Mouse (Mus musculus) left cerebral cortex, postnatal 10 days (tissue): ENCODE measurements around the gene Nt5c. TPM values are rescaled to one million over a fixed set of nuclear protein-coding genes. Genes with fewer than 3 reads are reported as not detected.
"Not testable (repeated sequence)": the region's sequence is repeated elsewhere in the genome, so short reads cannot be mapped to it uniquely, and the experiment has no call there.

Experiments used
- DNase-seq, 2 experiments: peaks; one replicate each; pipeline ENCODE4 v3.0.0; 2021 to 2022; ENCODE audit warnings: low spot score in 2 of 2, mixed read lengths in 1 of 2; ENCODE audit errors: extremely low spot score in 1 of 2
- intact Hi-C: fragments of 180-260 bp; cut with DNase I; formaldehyde crosslinking; loops from one replicate; pipeline ENCODE4 v1.15.1; 2025
- total RNA-seq, 2 experiments: library from RNA; stranded (reverse); gene quantifications; 2 replicates each; pipeline ENCODE4 v1.2.3; 2021

Nt5c gene
- 10 to 100 TPM; 78.6 to 80.8 TPM for total RNA-seq

DNA sequence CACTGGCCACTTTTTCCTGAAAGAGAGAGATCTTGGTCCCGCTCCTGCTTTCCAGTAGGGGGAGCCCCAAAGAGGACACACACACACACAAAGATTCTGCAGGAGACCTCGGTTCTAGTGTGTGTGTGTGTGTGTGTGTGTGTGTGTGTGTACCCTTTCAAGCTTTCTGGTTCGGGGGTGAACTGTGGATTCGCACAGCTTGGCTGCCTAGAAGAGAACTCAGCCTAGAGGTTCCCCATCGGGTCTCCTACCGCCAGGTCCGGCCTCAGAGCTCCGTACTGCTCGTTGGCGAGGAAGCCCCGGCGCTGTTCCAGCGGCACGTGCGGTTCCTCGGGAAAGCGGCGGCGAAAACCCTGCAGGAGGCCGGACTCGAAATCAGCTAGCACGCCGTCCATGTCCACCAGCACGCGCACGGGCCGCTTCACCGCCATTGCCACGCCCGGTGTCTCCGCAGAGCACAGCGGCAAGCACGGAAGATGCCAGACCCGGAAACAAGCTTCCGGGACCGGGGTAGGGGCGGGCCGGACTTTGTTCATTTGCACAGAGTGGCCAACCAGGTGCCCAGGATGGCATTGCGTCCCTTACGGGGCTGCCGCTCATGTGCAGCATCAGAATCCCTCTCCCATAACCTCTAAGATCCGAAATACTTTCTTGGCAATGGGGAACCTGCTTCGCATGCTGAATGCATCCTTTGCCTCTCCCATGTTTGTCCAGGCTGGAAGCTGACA is at the start of gene Nt5c:
Nt5c (minus strand) TSS at position 507 of the 728 bp plus-strand sequence.
- intact Hi-C loops, result loop anchor here (5.0 kb wide), 1 partner anchor 321 kb away; the partner anchor contains the start of genes Caskin2 and Tsen54
- DNase-seq, result peak; percentile 84 to 89

DNA sequence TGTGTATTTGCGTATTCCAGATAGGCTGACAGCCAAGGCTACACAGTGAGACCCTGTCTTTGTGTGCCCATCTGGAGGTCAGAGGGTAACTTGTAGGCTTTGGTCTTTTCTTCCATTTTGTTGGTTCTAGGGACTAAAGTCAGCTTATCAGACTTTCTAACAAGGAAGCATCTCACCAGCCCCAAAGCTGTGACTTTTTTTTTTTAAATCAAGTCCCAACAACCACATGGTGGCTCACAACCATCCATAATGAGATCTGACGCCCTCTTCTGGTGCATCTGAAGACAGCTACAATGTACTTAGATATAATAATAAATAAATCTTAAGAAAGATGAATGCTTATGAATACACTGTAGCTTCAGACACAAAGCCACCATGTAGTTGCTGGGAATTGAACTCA is 46.4 kb upstream of the Nt5c start:
- intact Hi-C loops, result no loop called here
- DNase-seq, result no peak

DNA sequence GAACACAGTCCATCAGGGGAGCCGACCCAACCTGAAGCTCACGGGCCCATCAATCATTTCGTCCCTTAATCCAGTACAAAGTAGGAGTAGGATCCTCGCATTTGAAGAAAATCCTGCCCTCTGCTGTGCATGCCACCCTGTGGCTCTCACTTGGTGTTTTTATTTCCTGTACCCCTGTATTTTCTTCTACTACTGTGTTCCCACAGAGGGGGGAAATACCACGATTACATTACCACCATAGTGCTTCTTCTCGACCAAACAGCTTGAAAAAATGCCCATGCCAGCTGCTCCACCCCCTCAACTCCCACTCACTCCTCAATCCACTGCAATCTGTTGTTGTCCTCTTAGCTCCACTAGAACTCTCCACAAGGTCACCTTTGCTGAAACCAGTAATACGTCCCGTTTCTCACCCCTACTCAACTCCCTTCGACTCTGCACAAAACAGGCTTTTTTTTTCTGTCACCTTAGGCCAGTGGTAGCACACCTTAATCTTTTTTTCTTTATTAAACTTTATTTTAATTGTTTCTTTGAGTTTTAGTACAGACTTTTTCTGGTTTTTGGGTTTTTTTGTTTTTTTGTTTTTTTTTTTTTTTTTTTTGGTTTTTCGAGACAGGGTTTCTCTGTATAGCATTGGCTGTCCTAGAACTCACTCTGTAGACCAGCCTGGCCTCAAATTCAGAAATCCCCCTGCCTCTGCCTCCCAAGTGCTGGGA is 45.4 kb upstream of the Nt5c start:
- no peak for DNase-seq
- intact Hi-C loops, result no loop called here

DNA sequence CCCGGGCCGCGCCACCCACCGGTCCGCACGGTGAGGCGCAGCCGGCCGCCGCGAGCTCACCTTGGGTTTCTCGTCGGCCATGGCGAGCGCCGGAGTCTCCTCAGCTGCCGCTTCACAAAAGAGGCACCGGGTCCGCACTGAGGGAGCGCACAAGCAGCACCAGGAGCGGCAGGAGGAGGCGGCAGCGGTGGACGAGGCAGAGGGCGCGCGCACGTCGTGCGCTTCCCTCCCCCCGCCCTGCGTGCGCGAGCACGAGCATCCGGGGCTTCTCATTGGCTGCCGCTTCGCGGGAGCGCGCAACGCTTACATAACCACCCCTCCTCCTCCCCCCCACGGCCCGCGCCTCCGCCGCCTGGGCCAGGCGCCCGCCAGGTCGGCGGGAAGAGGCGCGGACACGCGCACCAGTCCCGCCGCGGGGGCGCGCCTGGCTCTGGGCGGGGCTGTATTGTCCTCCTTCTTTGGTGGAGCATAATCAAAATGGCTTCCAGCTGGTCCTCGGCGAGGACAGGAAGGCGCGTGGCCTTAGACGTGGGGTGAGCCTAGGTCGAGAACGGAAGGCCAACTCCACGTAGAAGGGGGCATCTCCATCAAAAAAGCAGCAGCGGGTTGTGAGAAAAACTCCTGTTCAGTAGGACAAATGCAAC is 44.5 kb upstream of the Nt5c start, which contains the start of gene Sumo2:
Sumo2 (minus strand) TSS at position 239 of the 644 bp plus-strand sequence.
- DNase-seq, result peak; percentile 95 to 99
- intact Hi-C loops, result no loop called here

DNA sequence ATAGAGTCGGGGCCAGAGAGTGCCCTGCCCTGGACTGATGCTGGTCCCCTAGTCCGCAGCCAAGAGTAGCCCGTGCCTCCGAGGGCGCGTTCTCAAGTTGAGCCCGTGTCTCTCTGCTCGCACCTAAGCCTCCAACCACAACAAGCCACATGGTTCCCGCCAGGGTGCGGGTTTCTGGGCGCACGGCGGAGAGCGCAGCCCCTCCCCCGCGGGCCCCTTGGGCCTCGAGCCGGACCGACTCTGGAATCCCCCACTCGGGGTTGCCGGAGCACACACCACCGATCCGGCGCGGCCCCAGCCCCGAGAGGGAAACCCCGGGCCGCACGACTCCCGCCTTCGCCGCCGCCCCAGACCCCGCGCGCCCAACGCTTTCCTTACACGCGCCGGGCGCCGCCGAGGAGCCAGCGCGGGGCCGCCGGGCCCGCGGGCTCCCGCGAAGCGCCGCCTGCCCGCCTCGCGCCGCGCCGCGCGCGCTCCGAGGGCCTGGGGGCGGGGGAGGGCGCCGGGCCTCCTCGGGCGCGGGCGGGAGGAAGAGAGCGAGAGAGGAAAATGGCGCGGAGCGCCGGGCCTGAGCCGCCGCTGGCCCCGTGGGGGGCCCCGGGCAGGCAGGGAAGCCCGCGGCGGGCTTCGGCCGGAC is 43.9 kb upstream of the Nt5c start:
- peak in 1 of 2 experiments; percentile 87 for DNase-seq
- intact Hi-C loops, result no loop called here

DNA sequence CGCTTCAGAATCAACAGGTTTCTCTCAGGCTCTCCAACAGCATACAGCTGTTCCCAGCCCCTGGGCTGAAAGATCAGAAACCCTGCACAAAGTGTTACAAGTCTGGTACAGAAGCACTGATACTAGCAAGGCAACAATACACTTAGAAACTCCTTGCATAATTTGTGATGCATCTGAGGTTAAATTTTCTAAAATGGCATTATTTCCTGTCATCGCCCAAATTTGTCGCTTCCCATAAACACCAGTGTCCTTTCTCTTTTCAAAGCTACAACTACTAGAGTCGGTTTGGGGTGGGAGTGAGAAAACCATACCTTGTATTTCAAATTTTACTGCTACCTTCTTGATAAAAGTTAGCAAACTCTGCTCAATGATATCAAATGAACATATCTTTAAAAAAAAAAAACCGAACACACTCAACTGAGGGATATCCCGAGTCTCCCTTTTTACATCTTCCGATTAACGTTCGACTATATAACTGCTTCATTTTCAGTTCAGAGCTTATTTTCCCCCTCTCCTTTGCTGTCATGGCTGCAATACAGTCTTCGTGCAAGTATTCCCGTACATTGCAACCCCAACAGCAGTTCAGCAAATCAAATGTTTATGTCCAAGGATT is 43.2 kb upstream of the Nt5c start:
- intact Hi-C loops, result no loop called here
- DNase-seq, result no peak

DNA sequence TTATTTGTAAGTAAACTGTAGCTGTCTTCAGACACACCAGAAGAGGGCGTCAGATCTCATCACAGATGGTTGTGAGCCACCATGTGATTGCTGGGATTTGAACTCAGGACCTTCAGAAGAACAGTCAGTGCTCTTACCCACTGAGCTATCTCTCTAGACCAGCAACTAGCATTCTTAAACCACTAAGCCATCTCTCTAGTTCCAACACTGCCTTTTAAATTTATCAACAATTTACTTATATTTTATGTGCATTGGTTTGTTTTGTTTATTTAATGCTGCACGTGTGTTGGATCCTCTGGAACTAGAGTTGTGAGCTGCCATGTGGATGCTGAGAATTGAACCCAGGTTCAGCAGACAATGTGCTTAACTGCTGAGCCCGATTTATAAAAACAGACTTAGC is 34.8 kb upstream of the Nt5c start:
- not testable (repeated sequence) for DNase-seq

DNA sequence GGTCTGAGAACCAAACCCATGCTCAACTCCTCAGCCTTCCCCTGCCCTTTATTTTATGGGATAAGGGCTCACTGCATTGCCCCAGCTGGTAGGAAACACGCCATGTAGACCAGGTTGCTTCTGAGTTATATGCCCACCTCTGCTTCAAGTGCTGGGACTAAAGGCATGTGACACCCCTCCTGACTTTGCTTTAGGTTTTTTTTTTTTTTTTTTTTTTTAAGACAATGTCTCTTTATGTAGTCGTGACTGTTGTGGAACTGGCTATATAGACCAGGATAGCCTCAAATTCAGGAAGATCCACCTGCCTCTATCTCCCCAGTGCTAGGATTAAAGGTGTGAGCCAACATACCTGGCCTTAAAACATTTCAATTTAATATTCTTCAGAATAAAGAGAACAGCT is 31.0 kb upstream of the Nt5c start:
- DNase-seq, result no peak
- intact Hi-C loops, result no loop called here

More for the DNA sequence above, 34.8 kb upstream of the Nt5c start:
- intact Hi-C loops, result not testable (repeated sequence)

DNA sequence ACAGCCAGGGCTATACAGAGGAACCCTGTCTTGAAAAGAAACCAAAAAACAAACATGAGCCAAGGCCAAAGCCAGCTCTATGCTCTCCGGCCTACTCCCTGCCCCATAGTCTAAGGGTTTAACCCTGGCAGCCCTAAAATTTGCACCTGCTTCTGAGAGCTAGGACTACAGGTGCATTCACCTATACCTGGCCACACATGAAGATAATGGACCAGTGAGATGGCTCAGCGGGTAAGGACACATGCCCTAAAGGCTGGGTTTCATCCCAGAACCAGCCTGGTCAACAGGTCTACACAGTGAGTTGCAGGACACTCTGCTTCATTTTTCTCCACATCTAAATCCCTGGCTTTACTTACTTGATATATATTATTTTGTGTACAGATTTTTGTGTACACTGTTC is 30.6 kb upstream of the Nt5c start:
- DNase-seq, result no peak
- intact Hi-C loops, result no loop called here

DNA sequence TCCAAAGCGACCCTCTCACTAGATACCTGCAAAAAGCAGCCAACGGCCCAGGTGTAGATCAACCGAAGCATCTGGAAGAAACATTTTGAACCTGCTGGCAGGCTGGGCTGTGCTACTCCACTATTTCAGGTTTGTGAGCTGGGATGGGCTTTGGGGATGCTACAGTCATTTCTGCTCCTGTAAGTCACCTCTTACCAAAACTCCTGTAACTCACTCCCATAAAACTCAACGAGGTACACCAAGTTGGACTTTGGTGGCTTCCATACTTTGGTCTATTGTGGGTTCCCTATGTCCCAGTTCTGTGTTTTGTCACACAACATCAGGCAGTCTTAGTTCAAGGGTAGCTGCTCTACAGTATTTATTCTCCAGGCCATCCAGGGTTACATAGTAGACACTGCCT is 29.4 kb upstream of the Nt5c start:
- DNase-seq, result no peak
- intact Hi-C loops, result no loop called here

DNA sequence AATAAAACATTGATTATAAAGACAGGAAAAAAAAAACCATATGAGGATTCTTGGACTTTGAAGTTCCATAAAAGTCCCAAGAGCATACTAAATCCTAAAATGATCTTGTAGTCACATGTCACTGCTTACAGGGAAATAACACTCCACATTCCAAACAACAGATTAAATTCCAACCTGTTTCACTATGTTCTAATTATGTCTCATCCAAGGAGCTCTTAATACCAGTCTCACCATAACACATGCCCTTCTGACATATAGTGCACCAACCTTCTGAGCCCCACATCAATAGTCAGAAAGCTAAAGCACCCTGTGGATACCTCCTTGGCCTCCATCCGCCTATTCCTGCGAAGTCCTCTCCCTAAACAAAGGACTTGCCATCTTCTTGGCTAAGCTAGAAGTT is 28.6 kb upstream of the Nt5c start:
- DNase-seq, result no peak
- intact Hi-C loops, result no loop called here

DNA sequence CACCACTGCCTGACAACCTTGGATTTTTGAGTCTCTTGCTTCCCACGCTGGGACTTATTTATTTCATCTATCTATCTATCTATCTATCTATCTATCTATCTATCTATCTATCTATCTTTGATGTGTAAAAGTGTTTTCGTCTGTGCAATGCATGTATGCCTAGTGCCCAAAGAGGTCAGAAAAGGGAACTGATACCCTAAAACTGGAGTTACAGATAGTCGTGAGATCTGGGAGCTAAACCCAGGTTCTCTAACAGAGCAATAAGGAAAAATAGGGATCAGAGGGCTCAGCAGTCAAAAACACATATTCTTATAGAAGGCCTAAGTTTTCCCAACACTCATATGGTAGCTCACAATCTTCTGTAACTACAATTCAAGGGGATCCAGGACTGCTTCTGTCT is 27.9 kb upstream of the Nt5c start:
- intact Hi-C loops, result no loop called here
- DNase-seq, result no peak

DNA sequence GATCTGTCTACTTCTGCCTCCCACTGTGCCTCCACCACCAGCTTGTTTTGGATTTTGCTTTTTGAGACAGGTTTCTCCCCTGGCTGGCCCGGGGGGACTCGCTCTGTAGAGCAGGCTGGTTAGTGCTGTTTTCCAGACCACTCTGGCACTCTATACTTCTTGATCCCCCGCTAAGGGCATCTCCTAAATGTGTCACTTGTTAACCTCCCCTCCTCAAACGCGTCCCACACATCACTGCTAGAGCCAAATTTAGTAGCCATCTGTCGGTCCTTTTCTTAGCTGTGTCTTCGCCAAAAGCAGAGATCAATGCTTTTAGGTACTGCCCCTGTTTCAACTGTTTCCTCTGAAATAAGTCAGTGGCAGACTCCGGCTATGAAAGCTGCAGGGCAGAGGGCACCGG is 27.0 kb upstream of the Nt5c start:
- DNase-seq, result no peak
- intact Hi-C loops, result no loop called here

DNA sequence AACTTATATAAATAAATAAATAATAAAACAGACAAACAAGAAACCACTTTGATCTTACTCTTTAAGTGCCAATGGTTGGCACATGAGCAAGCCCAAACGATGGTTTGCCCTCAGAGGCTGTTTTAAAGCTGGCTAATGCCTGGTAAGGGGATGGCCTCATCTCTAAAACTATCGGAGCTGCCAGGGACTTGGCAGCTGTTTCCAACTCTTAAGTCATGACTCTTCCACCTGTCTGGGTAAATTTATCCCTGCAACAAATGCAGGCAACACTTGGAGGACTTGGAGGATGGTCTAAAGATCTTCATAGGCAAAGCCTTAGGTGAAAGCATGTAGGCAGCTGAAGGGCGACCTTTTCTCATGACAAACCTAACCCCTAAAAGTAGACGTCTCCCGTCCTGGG is 25.3 kb upstream of the Nt5c start:
- intact Hi-C loops, result no loop called here
- DNase-seq, result no peak

DNA sequence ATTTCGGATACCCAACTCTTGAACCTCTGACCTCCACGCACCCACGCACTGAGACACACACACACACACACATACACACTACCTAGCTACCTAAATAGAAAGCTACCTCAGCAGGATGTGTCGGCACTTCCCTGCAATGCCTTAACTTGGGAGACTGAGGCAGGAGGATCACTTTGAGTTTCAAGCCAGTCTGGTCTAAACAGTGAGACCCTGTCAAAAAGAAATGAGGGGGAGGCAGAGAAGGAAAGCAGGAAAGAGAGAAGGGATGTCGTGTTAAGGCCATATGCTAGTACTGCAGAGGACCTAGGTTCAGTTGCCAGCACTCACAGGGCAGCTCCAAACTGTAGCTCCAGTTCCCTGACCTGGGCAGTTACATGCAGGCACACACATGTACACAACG is 23.4 kb upstream of the Nt5c start:
- intact Hi-C loops, result no loop called here
- DNase-seq, result no peak

DNA sequence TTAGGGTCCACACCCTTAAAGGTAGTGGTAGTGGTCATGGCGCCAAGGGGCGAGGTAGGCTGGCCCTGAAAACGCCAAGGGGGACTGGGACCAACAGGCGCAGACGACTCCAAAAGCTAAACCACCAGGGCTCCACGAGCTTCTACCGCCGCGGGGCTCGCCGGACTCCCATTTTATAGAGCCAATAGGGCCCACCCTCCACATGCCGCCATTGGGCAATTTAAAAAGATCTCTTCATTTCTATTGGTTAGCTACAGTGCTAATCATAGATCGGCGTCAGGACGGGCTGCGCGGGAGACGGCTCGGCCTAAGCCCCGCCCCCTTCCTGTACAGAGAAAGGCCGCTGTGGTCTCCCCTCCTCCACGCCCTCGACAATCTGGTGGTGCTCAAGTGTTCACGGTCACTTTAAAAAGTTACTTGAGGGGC is 22.6 kb upstream of the Nt5c start, which contains the start of gene Jpt1:
Jpt1 (minus strand) TSS at position 150 of the 426 bp plus-strand sequence.
- intact Hi-C loops, result no loop called here

DNA sequence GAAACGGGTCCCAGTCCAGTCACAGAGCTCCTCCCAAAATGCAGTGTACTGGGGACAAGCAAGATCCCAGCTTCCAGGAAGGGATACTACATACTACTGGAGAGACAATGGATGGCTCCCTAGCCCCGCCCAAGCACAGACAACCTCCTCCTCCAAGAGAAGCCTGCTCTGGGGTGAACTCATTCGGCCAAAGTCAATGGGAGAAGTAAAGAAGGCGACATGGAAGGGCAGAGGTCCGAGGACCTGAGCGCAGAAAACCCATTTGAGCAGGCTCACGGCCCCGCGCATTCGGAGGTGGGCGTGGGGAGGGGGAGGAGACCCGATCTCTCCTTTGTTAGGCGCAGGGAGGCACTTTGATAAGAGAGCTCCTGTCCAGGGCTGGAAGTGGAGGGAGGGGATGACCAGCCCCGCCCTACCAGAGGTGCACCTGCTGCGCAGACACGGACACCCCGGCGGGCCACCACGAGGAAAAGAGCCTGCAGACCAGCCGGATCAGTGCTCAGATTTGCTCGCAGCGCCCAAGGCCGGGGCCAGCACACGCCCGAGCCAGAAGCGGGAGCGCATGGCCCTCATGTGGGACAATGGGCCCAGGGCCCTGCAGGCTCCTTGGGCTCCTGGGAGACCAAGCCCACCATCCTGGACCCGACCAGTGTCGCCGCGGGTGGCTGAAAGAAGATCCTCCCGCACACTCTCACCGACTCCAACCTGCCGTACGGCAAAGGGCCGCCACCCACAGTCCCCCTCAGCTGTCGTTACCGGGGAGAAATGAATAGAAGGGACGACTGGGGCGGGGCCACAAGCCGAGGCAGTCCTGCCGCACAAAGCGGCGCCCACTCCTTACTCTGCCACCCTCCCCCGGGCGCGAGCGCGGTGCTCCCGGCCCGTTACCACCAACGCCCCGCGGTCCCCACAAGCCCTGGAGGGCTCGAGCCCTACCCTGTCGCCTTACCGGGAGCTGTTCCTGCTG is 21.9 kb upstream of the Nt5c start:
- DNase-seq, result peak in 1 of 2 experiments; percentile 79
- intact Hi-C loops, result no loop called here

More for the DNA sequence above, 22.6 kb upstream of the Nt5c start, which contains the start of gene Jpt1:
- DNase-seq, result peak; percentile 97
